Mouse (Mus musculus) G1E (cell line): ENCODE measurements around the gene March5.

Experiments
- CTCF ChIP-seq: IDR thresholded peaks from 2 replicates; pipeline ENCODE4 v1.5.1; 2012; ENCODE audit warnings: low read depth, low read length, inconsistent platforms, mixed read lengths
- TAL1 ChIP-seq: conservative IDR thresholded peaks from 2 replicates; pipeline ENCODE4 v1.6.1; 2012; ENCODE audit warnings: low read depth, low read length, inconsistent platforms, mixed read lengths

DNA sequence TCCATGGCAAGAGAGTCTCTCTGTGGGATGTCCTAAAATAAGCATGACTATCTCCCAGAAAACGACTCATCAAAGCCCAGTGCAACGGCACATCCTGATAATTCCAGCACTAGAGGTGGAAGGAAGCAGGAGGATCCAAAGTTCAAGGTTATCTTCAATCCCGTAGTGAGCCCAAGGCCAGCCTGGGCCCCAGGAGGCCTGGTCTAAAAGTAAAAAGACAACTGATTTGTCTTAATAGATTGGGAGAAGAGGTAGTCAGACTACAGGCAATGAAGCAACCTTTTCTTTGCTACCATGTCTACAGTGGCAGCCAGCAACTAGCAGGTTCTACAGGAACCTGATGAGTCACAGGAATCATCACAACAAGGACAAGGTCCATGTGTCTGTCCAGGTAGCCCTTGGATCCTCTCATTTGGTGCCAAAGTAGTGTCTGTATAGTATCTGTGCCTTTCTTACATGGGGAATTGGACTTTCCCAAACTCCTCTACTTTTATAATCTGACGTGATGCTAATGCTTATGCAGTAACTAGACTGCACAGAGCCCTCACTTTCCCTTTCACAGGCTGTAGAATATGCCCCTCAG lies 18.9 kb upstream of the March5 start:
- TF ChIP-seq CTCF (no peak), TAL1 (no peak)
